Mouse (Mus musculus) frontal cortex, postnatal 14 days (tissue): ENCODE results near the gene 6430548M08Rik.

Experiments
- DNase-seq, 2 experiments: peaks; one replicate each; pipeline ENCODE4 v3.0.0; 2022; ENCODE audit warnings: low spot score in 2 of 2

Gene 6430548M08Rik

DNA sequence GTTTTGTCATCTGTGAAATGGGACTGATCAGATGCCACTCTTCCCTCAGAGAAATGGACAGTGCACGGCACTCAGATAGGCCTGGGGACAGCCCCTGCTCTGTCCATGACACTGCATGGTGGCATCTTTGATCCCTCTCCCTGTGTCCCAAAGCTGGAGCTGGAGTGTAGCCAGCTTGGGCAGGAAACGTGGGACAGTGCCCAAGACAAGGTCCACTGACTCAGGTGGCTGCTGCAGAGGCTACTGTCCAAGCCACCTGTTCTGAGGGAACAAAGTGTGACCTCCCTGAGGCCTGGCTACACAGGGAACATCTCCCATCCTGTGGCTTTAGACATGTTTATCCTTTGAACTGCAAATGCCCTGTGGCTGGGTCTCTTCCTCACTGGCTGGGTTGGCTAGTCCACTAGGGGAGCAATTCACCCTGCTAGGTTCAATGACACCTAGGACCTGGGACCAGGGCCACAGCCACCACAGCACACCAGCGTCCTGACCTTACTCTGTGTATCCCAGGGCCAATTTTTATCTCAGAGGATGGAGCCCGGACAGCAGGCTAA is 68.0 kb downstream of the 6430548M08Rik start:
- DNase-seq, result no peak

DNA sequence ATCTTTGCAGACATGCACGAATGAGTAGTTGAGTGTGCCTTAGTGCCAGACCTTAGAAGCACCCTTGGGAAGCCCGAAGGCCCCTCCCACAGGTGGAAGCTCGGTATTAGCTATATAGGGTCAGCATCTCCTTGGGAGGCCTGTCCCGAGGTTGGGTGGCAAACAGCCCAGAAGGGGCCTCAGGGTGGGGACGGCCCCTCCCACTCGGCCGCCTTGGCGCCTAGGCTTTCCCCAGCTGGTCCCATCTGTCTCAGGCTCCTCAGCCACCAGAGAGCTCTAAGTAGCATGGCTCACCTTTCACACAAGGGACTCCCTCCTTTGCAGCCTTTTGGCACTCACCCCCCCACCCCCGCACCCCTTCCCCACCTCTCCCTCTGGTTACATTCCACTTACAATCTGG is 70.4 kb downstream of the 6430548M08Rik start:
- DNase-seq, result no peak

DNA sequence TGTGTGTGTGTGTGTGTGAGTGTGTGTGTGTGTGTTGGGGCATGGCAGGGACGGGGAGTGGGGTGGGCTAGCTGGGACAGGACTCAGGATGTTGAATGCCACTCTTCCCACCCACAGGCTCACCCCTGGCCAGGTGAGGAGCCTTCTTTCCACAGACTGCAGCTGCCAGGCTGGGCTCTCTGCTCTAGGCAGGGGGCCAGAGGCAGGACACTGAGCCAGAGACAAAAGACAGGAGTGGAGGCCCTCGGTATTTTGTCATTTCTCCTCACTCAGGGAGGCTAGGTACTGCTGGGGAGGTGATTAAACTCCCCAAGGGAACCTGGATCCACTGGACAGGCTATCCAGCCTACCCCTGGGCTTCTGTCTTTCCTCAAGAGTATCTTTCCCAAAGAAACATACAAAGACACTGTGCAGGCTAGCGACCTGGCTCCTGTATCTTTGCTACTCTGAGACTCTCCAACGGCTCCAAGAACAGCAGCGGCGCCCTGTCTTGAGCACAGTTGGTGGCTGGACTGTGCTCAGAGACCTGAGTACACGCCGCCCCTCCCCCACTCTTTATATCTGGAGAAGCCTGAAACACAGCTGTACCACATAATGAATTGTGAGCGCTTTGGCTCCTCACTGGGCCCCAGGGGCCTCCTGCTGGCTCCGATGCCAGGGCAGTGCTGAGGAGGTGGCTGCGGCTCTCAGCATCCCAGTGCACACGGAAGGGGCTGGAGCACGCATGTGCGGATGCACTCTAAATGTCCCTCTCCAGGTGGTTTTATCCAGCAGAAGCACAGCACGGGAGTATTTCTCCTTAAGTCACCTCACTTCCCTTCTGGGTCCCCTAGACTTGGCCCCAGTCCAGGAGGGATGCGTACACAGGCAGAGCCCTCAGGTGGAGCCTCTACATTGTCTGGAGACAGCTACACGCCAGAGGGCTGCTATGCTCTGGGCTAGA is 71.2 kb downstream of the 6430548M08Rik start:
- no peak for DNase-seq

DNA sequence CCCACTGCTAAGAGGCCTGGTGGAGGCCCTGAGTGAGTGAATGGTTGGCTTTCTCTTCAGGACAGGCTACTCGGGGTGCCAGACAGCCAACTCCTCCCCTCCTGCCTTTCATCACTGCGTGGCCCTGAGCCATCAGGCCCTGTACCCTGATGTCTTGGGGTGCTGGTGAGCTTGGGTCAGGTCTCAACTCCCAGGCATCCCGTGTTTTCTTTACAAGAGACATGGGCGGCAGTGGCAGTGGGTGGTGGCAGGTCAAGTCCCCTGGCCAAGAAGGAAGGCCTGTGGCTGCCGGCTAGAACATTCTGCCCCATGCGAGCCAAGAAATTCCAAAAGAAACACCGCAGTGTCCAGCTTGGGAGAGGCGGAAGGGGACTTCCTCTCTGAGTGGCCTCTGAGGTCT is 72.5 kb downstream of the 6430548M08Rik start:
- no peak for DNase-seq

DNA sequence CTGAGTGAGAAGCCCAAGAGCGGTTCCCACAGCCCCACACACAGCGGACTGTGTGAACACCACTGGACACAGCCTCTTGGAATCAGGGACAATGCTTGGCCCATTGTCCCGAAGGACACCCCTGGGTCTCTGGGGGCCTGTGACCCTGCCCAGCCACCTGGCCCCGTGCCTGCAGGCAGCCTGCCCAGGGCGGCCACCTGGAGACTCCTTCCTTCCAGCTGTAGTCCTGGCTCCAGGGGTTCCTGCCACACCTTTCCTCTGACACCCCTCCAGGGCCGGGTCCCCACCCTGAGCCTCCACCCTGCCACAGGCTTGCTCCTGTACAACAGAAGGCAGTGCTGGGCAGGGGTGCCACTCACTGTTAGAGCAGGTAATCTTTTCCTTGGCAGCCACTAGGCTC is 74.6 kb downstream of the 6430548M08Rik start:
- no peak for DNase-seq

DNA sequence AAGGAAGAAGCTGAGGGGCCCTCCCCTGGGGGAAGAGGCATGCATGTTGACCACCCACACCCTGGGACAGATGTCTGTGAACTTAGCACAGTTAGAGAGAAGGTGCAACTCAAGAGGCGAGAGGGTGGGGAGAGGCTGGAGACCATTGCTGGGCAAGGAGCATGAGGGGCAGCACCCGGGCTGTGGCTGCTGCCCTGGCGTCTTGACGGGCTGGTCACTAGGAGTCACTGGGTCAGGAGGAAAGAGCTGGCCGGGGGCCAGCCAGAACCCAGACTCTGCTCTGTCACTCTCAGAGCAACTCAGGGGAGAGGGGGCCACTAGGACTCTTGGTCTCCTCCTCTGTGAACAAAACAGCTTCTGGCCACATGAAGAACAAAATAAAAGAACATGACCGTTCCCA is 75.5 kb downstream of the 6430548M08Rik start:
- no peak for DNase-seq

DNA sequence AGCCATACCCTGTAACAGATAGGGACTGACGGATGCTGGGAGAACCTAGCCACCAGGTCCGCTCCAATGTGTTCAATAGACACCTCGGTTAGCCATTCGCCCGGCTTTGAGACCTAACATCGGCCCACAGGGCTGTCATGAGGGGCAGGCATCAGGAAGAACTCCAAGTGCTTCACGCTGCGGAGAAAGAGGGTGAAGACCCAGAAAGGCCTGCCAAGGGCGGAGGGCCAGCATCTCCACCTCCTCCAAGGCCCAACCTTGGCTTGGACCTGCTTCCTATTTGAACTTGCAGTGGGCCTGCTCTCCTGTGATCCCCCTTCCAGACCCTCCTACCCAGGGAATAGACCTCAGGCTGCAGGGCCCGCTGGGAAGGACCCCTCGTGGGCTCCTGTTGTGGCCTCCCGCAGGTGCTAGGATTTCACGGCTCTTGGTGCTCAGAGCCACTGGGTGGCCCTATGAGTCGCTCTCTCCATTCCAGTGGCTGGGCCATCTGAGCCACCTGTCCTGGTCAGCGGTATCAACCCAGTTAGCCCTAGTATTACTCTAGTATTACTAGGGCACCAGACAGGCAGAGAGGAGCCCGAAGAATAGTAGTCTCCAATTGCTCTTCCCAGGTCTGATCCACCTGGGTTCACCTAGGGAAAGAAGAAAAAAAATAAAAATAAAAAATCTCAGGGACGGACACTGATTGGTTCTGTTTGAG is 76.3 kb downstream of the 6430548M08Rik start:
- no peak for DNase-seq

DNA sequence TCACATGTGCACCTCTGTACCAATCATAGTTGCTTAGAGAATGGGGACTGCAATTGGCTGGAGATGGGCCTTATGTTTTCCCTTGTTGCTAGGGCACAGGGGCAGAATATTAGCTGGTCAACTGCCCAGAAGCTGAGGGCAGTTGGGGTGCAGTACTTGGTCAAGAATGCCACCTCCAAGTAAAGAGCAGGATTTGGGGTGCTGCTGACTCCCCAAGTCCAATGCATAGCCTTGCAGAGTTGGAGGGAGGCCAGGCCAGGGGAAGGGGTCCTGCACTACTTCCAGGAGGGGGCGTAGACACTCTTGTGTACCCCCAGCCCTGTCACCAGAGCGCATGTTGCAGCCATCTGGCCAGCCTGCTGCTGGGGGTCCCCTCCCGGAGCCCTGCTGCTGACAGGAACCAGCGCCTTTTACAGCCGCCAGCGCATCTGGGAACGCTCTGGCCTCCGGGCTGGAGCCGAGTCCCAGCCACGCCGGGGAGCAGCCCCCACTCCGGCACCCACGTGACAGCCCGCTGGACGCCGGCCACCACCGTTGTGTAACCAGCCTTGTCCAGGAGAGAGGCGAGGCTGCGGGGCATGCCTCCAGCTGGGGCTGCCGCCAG is 77.0 kb downstream of the 6430548M08Rik start:
- DNase-seq, result peak; percentile 72 to 73

DNA sequence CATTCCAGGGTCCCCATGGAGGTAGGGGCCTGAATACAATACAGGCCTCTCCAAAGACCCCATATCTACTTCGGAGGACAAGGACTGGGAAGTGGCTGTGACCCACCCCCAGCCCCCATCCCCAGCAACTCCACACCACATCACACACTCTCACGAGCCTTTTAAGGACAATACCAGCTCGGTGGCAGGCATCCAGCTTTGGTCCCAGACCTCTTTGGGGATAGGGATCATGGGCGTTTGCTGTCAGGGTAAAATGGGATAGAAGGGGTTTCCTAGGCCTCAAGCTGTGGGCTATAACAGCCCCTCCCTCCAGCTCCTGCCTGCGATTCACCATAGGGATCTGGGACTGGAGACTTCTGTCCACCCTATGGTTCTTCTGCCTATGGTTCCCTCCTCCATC is 77.7 kb downstream of the 6430548M08Rik start:
- no peak for DNase-seq

DNA sequence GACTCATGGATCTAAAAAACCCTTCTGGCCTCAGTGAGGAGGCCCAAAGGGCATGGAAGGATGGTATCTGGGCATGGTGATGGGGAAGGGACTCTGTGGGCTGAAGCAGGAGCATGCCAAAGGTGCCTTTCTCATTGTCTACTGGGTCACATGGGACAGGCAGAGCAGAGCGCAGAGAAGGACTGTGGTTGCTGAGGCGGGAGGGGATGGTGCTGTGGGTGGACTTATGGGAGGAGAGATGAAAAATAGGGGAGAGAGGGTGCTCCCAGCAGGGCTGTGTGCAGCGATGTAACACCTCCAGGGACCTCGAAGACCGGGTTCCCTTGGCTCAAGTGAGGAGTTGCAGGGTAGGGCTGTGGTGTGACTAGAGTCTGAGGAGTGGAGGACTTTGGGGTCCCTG is 78.2 kb downstream of the 6430548M08Rik start:
- DNase-seq, result no peak

DNA sequence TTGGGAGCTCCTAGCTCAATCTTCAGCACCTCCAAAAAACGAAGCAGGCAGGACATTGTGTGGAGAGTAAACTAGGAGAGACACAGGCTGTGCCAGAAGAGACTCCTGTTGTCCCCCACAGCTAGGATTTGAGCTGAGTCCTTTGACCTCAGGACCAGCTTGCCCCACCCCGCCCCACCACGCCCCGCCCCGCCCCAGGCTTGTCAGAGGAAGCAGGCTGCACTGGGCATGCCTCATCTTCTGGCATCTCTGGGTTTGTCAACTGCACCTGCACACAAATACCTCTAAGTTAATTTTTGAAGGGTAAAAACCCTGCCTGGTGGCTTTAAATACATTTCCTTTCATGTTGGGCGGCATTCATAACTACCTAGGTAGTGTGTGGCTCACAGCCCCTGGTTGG is 87.4 kb downstream of the 6430548M08Rik start:
- DNase-seq, result no peak

DNA sequence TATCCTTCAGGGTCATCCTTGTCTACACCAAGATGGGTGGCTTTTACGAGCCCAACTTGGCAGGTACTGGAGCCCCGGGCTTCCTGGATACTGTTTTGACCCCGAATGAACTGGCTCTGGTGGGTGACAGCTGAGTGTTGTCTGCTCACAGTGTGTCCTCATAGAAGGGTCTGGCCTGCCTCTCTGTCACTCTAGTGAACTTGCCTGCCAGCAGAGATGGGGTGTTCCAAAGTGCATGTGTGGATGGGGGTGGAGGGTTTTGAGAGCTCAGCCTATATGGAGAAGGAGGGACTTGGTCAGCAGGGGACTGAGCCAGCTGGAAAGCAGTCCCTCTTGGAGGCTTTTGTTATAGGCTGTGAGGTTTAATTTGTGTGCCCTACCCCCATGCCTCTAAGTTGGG is 88.6 kb downstream of the 6430548M08Rik start:
- DNase-seq, result no peak

DNA sequence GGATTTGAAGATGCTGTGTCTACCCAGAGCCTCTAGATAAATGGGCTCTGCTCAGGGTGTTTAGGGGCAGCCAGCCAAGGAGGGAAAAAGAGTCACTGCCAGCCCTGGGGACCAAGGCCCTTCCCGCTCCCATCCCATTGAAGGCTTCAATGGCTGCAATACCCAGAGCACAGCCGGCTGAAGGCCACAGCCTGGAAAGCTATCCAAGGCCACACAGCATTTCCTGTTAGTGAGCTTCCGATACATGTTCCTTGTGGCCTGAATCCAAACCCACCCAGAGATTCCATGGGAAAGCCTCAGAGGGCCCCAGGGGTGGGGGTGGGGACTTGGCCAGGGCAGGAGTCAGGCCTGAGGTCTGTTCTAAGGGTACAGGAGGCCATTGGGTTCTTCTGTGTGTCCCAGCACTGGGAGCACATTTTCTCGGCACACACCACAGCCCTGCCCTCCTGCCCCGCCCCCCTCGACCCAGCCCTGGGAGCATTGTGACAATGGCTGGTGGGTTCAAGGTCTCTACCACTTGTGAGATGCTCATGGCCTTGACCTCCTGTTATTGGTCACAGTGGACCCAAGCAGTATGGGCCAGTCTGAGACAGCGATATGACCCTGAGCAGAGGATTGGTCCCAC is 90.9 kb downstream of the 6430548M08Rik start:
- DNase-seq, result no peak

DNA sequence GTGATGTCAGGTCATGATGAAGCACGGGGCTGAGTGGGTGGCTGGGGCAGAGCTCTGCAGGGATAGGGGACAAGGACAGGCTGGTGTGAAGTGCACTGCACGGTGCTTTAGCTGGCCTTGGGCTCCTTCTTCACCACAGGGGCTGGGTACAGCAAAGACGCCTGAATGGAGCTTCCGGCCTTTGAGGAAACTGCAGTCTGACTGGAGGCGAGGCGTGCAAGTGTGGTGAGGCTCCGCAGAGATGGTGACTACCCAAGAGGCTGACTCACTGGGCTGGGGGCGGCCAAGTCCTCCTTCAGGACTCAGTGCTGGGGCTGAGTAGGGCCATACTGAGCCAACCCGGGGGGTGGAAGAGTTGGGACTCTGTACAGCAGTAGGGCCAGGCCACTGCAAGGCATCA is 92.0 kb downstream of the 6430548M08Rik start:
- no peak for DNase-seq

DNA sequence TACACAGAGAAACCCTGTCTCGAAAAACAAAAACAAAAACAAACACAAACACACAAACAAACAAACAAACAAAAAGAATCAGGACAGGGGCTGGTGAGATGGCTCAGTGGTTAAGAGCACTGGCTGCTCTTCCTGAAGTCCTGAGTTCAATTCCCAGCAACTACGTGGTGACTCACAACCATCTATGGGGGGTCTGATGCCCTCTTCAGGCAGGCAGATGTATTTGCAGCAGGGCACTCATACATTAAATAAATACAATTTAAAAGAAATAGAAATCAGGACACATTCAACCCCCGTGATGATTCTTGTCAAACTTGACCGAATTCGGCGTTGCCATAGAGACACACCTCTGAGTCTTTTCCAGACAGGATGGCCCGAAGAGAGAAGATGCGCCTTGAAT is 93.4 kb downstream of the 6430548M08Rik start:
- DNase-seq, result no peak

DNA sequence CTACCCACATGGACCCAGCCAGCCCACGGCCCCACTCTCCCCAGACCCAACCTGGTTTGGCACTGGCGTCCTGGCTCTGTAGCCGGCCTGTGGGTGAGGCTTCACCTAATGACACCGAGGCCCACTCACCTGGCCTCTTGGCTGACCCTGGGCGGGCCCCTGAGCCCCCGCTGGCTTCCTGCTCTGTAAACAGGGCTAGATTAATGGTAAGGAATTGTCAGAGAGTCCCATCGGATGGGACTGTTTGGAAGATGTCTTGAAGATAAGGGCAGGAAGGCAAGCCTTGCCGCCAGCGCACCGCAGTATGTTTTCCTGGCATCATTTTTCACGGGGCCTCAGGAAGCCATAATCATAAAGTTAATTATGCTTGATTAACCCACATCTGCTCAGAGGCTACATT is 94.2 kb downstream of the 6430548M08Rik start:
- DNase-seq, result no peak

DNA sequence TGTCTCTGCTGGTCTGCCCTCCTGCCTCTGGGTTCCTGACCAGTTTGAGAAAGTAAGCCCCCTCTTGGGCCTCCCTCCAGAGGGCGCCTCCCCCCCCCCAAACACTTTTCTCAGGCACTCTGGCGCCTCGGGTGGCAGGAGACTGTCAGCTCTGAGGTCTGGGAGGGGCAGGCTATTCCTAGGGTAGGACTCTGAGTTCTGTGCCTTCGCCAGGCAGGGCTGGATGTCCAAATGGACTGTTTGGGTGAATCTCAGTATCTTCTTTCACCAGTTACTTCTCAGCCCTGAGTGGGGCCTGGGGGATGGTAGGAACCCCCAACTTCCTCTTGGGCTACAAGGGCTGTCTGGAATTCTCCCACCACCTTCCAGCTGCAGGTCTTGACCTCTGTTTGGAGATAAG is 97.4 kb downstream of the 6430548M08Rik start:
- DNase-seq, result no peak

DNA sequence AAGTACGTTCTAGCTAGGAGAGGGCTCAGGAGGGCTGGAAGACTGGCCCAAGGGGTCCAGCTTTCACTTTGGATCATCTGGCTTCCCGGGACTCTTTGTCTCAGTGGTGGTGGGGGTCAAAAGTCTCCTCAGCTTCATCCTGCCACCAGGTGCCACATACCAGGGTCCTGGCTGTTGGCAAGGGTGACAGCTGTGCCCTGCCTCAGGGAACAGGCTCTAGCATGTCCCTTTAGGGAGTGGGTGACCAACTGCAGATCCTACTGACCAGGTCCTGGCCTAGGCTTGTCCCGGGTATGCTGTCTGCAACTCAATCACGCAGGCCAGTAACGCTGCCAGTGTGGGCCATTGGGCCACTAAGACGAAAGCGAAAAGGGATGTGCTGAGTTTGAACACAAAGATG is 98.6 kb downstream of the 6430548M08Rik start:
- DNase-seq, result no peak

DNA sequence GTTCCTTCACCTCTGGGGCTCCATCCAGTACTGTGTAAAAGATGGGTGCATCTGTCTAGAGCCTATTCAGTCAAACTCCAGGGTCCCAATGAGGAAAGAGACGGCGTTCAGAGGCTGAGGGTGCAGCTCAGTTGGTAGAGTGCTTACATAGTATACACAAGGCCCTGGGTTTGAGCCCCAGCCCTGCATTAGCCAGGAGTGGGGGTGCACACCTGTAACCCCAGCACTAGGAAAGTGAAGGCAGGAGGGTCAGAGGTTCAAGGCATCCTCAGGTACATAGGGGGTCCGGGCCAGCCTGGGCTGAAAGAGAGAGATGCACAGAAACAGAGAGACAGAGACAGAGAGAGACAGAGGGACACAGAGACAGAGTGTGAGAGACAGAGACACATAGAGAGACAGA is 99.3 kb downstream of the 6430548M08Rik start:
- DNase-seq, result no peak

DNA sequence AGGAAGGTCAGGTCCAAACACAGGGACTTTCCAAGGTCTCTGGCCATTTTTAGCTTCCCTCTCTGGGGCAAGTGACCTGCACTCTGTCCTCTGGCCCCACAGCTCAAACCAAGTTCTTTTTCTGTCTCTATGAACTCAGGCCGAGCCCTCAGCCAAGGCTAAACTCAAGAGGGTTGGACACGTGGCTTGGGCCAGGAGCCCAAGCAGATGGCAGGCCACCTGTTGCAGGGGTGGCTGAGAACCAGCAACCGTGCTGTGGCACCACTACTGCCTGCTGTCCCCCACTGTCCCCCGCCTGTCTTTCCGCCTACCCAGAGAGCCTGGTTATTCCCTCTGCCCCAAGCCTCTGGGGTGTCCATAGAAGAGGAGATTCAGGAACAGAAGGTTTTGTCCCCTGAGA is 100.0 kb downstream of the 6430548M08Rik start:
- DNase-seq, result no peak
